Mouse (Mus musculus) embryonic facial prominence, embryonic 11.5 days (tissue): ENCODE measurements around the gene A430005L14Rik. TPM values are rescaled to one million over a fixed set of nuclear protein-coding genes. Genes with fewer than 3 reads are reported as not detected.

Experiments used
- ATAC-seq: fragments of 200-750 bp; cut with Nextera tagmentation; replicated peaks from 2 replicates; pipeline ENCODE4 v1.8.0; 2017; ENCODE audit warnings: low read depth; ENCODE audit not compliant: insufficient number of reproducible peaks, low FRiP score, low TSS enrichment
- DNase-seq: peaks from one replicate; pipeline ENCODE4 v3.0.0-alpha.2; 2015; ENCODE audit warnings: low spot score
- H3K27ac ChIP-seq: fragments of 300-500 bp; sonication (generic); replicated peaks from 2 replicates; pipeline ENCODE4 v1.5.1; 2014; ENCODE audit warnings: mild to moderate bottlenecking, low read depth, low read length, control low read depth
- H3K27me3 ChIP-seq: fragments of 300-500 bp; sonication (generic); 2 replicates; pipeline ENCODE4 v1.6.1; 2014; ENCODE audit warnings: mild to moderate bottlenecking, low read length, moderate library complexity, mixed read lengths; ENCODE audit not compliant: control insufficient read depth, insufficient read depth
- H3K36me3 ChIP-seq: fragments of 300-500 bp; sonication (generic); replicated peaks from 2 replicates; pipeline ENCODE4 v1.6.1; 2014; ENCODE audit warnings: low read depth, mild to moderate bottlenecking, low read length, moderate library complexity, mixed read lengths; ENCODE audit not compliant: control insufficient read depth, insufficient read depth
- H3K4me1 ChIP-seq: fragments of 300-500 bp; sonication (generic); 2 replicates; pipeline ENCODE4 v1.6.1; 2014; ENCODE audit warnings: low read length, mixed read lengths; ENCODE audit not compliant: control insufficient read depth, insufficient read depth
- H3K4me2 ChIP-seq: fragments of 300-500 bp; sonication (generic); 2 replicates; pipeline ENCODE4 v1.6.1; 2014; ENCODE audit warnings: low read depth, mild to moderate bottlenecking, control low read depth, low read length, moderate library complexity
- H3K4me3 ChIP-seq: fragments of 300-500 bp; sonication (generic); 2 replicates; pipeline ENCODE4 v1.5.1; 2014; ENCODE audit warnings: low read depth, low read length, control low read depth
- H3K9ac ChIP-seq: fragments of 300-500 bp; sonication (generic); replicated peaks from 2 replicates; pipeline ENCODE4 v1.6.1; 2014; ENCODE audit warnings: mild to moderate bottlenecking, control low read depth, low read length
- H3K9me3 ChIP-seq: fragments of 300-500 bp; sonication (generic); replicated peaks from 2 replicates; pipeline ENCODE4 v1.6.1; 2016; ENCODE audit warnings: mild to moderate bottlenecking, low read length, inconsistent platforms, mixed read lengths; ENCODE audit not compliant: control insufficient read depth
- WGBS: fragments of 180-500 bp; shearing (Covaris S2); extraction: QIAGEN DNeasy Blood & Tissue Kit; methylation state at CpG from one replicate; pipeline ENCODE4 v1.1.7; 2014; 5-methylcytosine and 5-hydroxymethylcytosine counted together
- polyA plus RNA-seq: library from polyadenylated mRNA; unstranded; fragments of >200 nt; fragmentation: Nextera tagmentation; extraction: Ambion mirVana; gene quantifications from 2 replicates; pipeline ENCODE4 v1.2.1, GENCODE M21; 2014

Gene A430005L14Rik
- polyA plus RNA-seq, 1 experiment from 2014 or later, result 107 TPM

GRCm38 (mm10) chr4:153929425-153929824 is 27.6 kb upstream of the A430005L14Rik start:
- H3K9me3 ChIP-seq, result no peaks in the 10 kb centered on the region
- no peak overlapping the region for H3K4me3 ChIP-seq
- H3K4me2 ChIP-seq, result no peak overlapping the region
- 72% methylated on average over 10 of the region's 10 CpGs for WGBS
- H3K27ac ChIP-seq, result no peak overlapping the region
- no peaks in the 10 kb centered on the region for H3K4me1 ChIP-seq
- no peak for ATAC-seq
- no peaks in the 10 kb centered on the region for H3K27me3 ChIP-seq
- no peaks in the 10 kb centered on the region for H3K36me3 ChIP-seq
- no peak overlapping the region for H3K9ac ChIP-seq
- no peak for DNase-seq

- H3K4me1 ChIP-seq, result no peaks in the 10 kb centered on the region
- no peaks in the 10 kb centered on the region for H3K9me3 ChIP-seq
- DNase-seq (no peak), ATAC-seq (no peak)
- no peak overlapping the region for H3K4me2 ChIP-seq
- no peaks in the 10 kb centered on the region for H3K36me3 ChIP-seq
- no peak overlapping the region for H3K4me3 ChIP-seq
- H3K9ac ChIP-seq, result no peak overlapping the region
- 75% methylated on average over 4 of the region's 4 CpGs for WGBS
- H3K27ac ChIP-seq, result no peak overlapping the region
- no peaks in the 10 kb centered on the region for H3K27me3 ChIP-seq
These were observed 27.1 kb upstream of the A430005L14Rik start for GRCm38 (mm10) chr4:153929921-153930320.

- no peak overlapping the region for H3K4me3 ChIP-seq
- no peaks in the 10 kb centered on the region for H3K9me3 ChIP-seq
- ATAC-seq (no peak; the same call in 1 of the 2 replicates), DNase-seq (no peak)
- no peak overlapping the region for H3K27ac ChIP-seq
- H3K9ac ChIP-seq, result no peak overlapping the region
- 55% methylated on average over 4 of the region's 4 CpGs for WGBS
- H3K36me3 ChIP-seq, result no peaks in the 10 kb centered on the region
- no peaks in the 10 kb centered on the region for H3K4me1 ChIP-seq
- no peak overlapping the region for H3K4me2 ChIP-seq
- H3K27me3 ChIP-seq, result no peaks in the 10 kb centered on the region
These were observed 13.8 kb upstream of the A430005L14Rik start for GRCm38 (mm10) chr4:153943243-153943642.

- no peaks in the 10 kb centered on the region for H3K4me1 ChIP-seq
- 63% methylated on average over 6 of the region's 6 CpGs for WGBS
- H3K9ac ChIP-seq, result no peak overlapping the region
- H3K36me3 ChIP-seq, result no peaks in the 10 kb centered on the region
- no peaks in the 10 kb centered on the region for H3K27me3 ChIP-seq
- no peak for ATAC-seq
- no peak for DNase-seq
- H3K27ac ChIP-seq, result no peak overlapping the region
- no peaks in the 10 kb centered on the region for H3K9me3 ChIP-seq
- H3K4me3 ChIP-seq, result no peak overlapping the region
- no peak overlapping the region for H3K4me2 ChIP-seq
These were observed 12.8 kb upstream of the A430005L14Rik start for GRCm38 (mm10) chr4:153944261-153944660.

- H3K27ac ChIP-seq, result no peak overlapping the region
- H3K4me2 ChIP-seq, result no peak overlapping the region
- no peaks in the 10 kb centered on the region for H3K36me3 ChIP-seq
- no peak overlapping the region for H3K9ac ChIP-seq
- H3K9me3 ChIP-seq, result no peaks in the 10 kb centered on the region
- WGBS, result 82% methylated on average over 6 of the region's 6 CpGs
- no peak for DNase-seq
- no peak overlapping the region for H3K4me3 ChIP-seq
- H3K4me1 ChIP-seq, result no peaks in the 10 kb centered on the region
- no peak for ATAC-seq
- H3K27me3 ChIP-seq, result no peaks in the 10 kb centered on the region
These were observed 11.3 kb upstream of the A430005L14Rik start for GRCm38 (mm10) chr4:153945741-153946140.

- no peak overlapping the region for H3K9ac ChIP-seq
- H3K27ac ChIP-seq, result no peak overlapping the region
- 62% methylated on average over 2 of the region's 2 CpGs for WGBS
- no peaks in the 10 kb centered on the region for H3K27me3 ChIP-seq
- no peak for ATAC-seq
- no peak overlapping the region for H3K4me2 ChIP-seq
- no peak for DNase-seq
- no peaks in the 10 kb centered on the region for H3K4me1 ChIP-seq
- no peaks in the 10 kb centered on the region for H3K9me3 ChIP-seq
- no peak overlapping the region for H3K4me3 ChIP-seq
- H3K36me3 ChIP-seq, result no peaks in the 10 kb centered on the region
These were observed 6.7 kb upstream of the A430005L14Rik start for GRCm38 (mm10) chr4:153950372-153950771.

GRCm38 (mm10) chr4:153951150-153951549 is 5.9 kb upstream of the A430005L14Rik start:
- Histone ChIP-seq H3K27ac (no peak overlapping the region), H3K4me3 (no peak overlapping the region), H3K36me3 (no peaks in the 10 kb centered on the region), H3K4me1 (no peaks in the 10 kb centered on the region), H3K9me3 (no peaks in the 10 kb centered on the region), H3K27me3 (no peaks in the 10 kb centered on the region), H3K4me2 (no peak overlapping the region), H3K9ac (no peak overlapping the region)
- 62% methylated on average over 3 of the region's 3 CpGs for WGBS
- ATAC-seq (no peak), DNase-seq (no peak)

GRCm38 (mm10) chr4:153951692-153952091 is 5.3 kb upstream of the A430005L14Rik start:
- no peaks in the 10 kb centered on the region for H3K27me3 ChIP-seq
- no peak overlapping the region for H3K9ac ChIP-seq
- H3K9me3 ChIP-seq, result no peaks in the 10 kb centered on the region
- H3K4me3 ChIP-seq, result no peak overlapping the region
- DNase-seq, result peak; percentile 69
- no peak overlapping the region for H3K4me2 ChIP-seq
- H3K27ac ChIP-seq, result no peak overlapping the region
- H3K36me3 ChIP-seq, result no peaks in the 10 kb centered on the region
- H3K4me1 ChIP-seq, result no peaks in the 10 kb centered on the region
- 29% methylated on average over 5 of the region's 5 CpGs for WGBS
- peak; percentile 14; the same call in 1 of the 2 replicates for ATAC-seq
